Mouse (Mus musculus) forebrain, embryonic 10.5 days (tissue): ENCODE data around the gene Avil. TPM values are rescaled to one million over a fixed set of nuclear protein-coding genes. Genes with fewer than 3 reads are reported as not detected.

Experiments
- DNase-seq: peaks from one replicate; pipeline ENCODE4 v3.0.0-alpha.2; 2017; ENCODE audit warnings: low spot score; ENCODE audit errors: extremely low spot score
- H3K27ac ChIP-seq: fragments of 300-500 bp; sonication (generic); 2 replicates; pipeline ENCODE4 v1.5.1; 2016; ENCODE audit warnings: mild to moderate bottlenecking
- H3K27me3 ChIP-seq: fragments of 300-500 bp; sonication (generic); 2 replicates; pipeline ENCODE4 v1.6.1; 2016; ENCODE audit warnings: mild to moderate bottlenecking; ENCODE audit not compliant: poor library complexity, severe bottlenecking
- H3K36me3 ChIP-seq: fragments of 300-500 bp; sonication (generic); replicated peaks from 2 replicates; pipeline ENCODE4 v1.6.1; 2016; ENCODE audit warnings: mild to moderate bottlenecking, moderate library complexity
- H3K4me1 ChIP-seq: fragments of 300-500 bp; sonication (generic); 2 replicates; pipeline ENCODE4 v1.6.1; 2016
- H3K4me3 ChIP-seq: fragments of 300-500 bp; sonication (generic); 2 replicates; pipeline ENCODE4 v1.5.1; 2016; ENCODE audit warnings: mild to moderate bottlenecking, moderate library complexity
- H3K9me3 ChIP-seq: fragments of 300-500 bp; sonication (generic); 2 replicates; pipeline ENCODE4 v1.6.1; 2016; ENCODE audit warnings: mild to moderate bottlenecking, moderate library complexity
- WGBS: fragments of 180-500 bp; shearing (Covaris S2); methylation state at CpG from one replicate; pipeline ENCODE4 v1.1.7; 2016; 5-methylcytosine and 5-hydroxymethylcytosine counted together
- polyA plus RNA-seq: library from polyadenylated mRNA; unstranded; fragments of >200 nt; fragmentation: Nextera tagmentation; extraction: Ambion mirVana; gene quantifications from 2 replicates; pipeline ENCODE4 v1.2.1, GENCODE M21; 2016

Gene Avil
- polyA plus RNA-seq = 0.06 and 0.10 TPM in 2 replicates

- no peaks in the 10 kb centered on the region for H3K27me3 ChIP-seq
- no peaks in the 10 kb centered on the region for H3K9me3 ChIP-seq
- no peak within 1 kb of the TSS for H3K4me3 ChIP-seq
- H3K36me3 ChIP-seq = peaks cover 48% of the 10 kb centered on the region
- no peak for DNase-seq
- no peak within 1 kb of the TSS for H3K27ac ChIP-seq
- WGBS = 93% methylated on average over 5 of the region's 5 CpGs
- peaks cover 10% of the 10 kb centered on the region for H3K4me1 ChIP-seq
These were observed at the start of gene Avil for GRCm38 (mm10) chr10:127000529-127000928. Avil (plus strand) TSS chr10:127000709.

GRCm38 (mm10) chr10:126952375-126952774, 48.1 kb upstream of the Avil start:
- Histone ChIP-seq H3K27me3 (peaks cover 13% of the 10 kb centered on the region), H3K36me3 (no peaks in the 10 kb centered on the region), H3K27ac (no peak overlapping the region), H3K9me3 (no peaks in the 10 kb centered on the region), H3K4me3 (no peak overlapping the region), H3K4me1 (peaks cover 22% of the 10 kb centered on the region)
- 85% methylated on average over 1 of the region's 1 CpGs for WGBS
- no peak for DNase-seq

- 89% methylated on average over 3 of the region's 3 CpGs for WGBS
- H3K27me3 ChIP-seq = peaks cover 13% of the 10 kb centered on the region
- H3K36me3 ChIP-seq = no peaks in the 10 kb centered on the region
- H3K4me3 ChIP-seq = no peak overlapping the region
- no peaks in the 10 kb centered on the region for H3K9me3 ChIP-seq
- no peak for DNase-seq
- H3K4me1 ChIP-seq = peaks cover 29% of the 10 kb centered on the region
- H3K27ac ChIP-seq = no peak overlapping the region
These were observed 47.5 kb upstream of the Avil start for GRCm38 (mm10) chr10:126953029-126953471.

- no peak for DNase-seq
- WGBS = 6% methylated on average over 15 of the region's 15 CpGs
- Histone ChIP-seq H3K27me3 (peaks cover 38% of the 10 kb centered on the region), H3K36me3 (no peaks in the 10 kb centered on the region), H3K27ac (peak overlapping the region; percentile 90), H3K4me1 (peaks cover 34% of the 10 kb centered on the region), H3K9me3 (no peaks in the 10 kb centered on the region), H3K4me3 (peak overlapping the region; percentile 37)
These were observed 43.7 kb upstream of the Avil start for GRCm38 (mm10) chr10:126956692-126957358.

- WGBS = 2% methylated on average over 25 of the region's 25 CpGs
These were observed 43.0 kb upstream of the Avil start for GRCm38 (mm10) chr10:126957359-126958107.

GRCm38 (mm10) chr10:126960496-126960895, 40.0 kb upstream of the Avil start:
- Histone ChIP-seq H3K4me3 (no peak overlapping the region), H3K27me3 (peaks cover 38% of the 10 kb centered on the region), H3K9me3 (peaks cover 3% of the 10 kb centered on the region; the same call in 1 of the 2 replicates), H3K27ac (peak overlapping the region; percentile 40; the same call in 1 of the 2 replicates), H3K4me1 (peaks cover 54% of the 10 kb centered on the region), H3K36me3 (no peaks in the 10 kb centered on the region)
- WGBS = 83% methylated on average over 8 of the region's 8 CpGs
- no peak for DNase-seq

More at GRCm38 (mm10) chr10:126957359-126958107, 43.0 kb upstream of the Avil start:
- Histone ChIP-seq H3K9me3 (no peaks in the 10 kb centered on the region), H3K27ac (peak overlapping the region; percentile 90), H3K27me3 (peaks cover 38% of the 10 kb centered on the region), H3K36me3 (no peaks in the 10 kb centered on the region), H3K4me1 (peaks cover 42% of the 10 kb centered on the region), H3K4me3 (peak overlapping the region; percentile 37)
- DNase-seq = peak; percentile 79

- H3K36me3 ChIP-seq = no peaks in the 10 kb centered on the region
- H3K4me1 ChIP-seq = peaks cover 50% of the 10 kb centered on the region
- no peak for DNase-seq
- WGBS = 72% methylated on average over 10 of the region's 10 CpGs
- peak overlapping the region; percentile 83 for H3K27ac ChIP-seq
- H3K9me3 ChIP-seq = peaks cover 3% of the 10 kb centered on the region; the same call in 1 of the 2 replicates
- H3K4me3 ChIP-seq = peak overlapping the region; percentile 20; the same call in 1 of the 2 replicates
- peaks cover 26% of the 10 kb centered on the region for H3K27me3 ChIP-seq
These were observed 38.8 kb upstream of the Avil start for GRCm38 (mm10) chr10:126961757-126962156.

GRCm38 (mm10) chr10:126962271-126962965, 38.1 kb upstream of the Avil start:
- Histone ChIP-seq H3K4me3 (peak overlapping the region; percentile 20), H3K27ac (peak overlapping the region; percentile 83)
- WGBS = 30% methylated on average over 15 of the region's 15 CpGs

GRCm38 (mm10) chr10:126962966-126963330, 37.6 kb upstream of the Avil start:
- Histone ChIP-seq H3K9me3 (peaks cover 3% of the 10 kb centered on the region; the same call in 1 of the 2 replicates), H3K4me1 (peaks cover 38% of the 10 kb centered on the region), H3K4me3 (no peak overlapping the region), H3K36me3 (no peaks in the 10 kb centered on the region), H3K27me3 (peaks cover 25% of the 10 kb centered on the region), H3K27ac (peak overlapping the region; percentile 83; the same call in 1 of the 2 replicates)
- no peak for DNase-seq
- 55% methylated on average over 6 of the region's 6 CpGs for WGBS

More at GRCm38 (mm10) chr10:126962271-126962965, 38.1 kb upstream of the Avil start:
- DNase-seq = peak; percentile 69
- H3K9me3 ChIP-seq = peaks cover 3% of the 10 kb centered on the region; the same call in 1 of the 2 replicates
- peaks cover 43% of the 10 kb centered on the region for H3K4me1 ChIP-seq
- H3K36me3 ChIP-seq = no peaks in the 10 kb centered on the region
- H3K27me3 ChIP-seq = peaks cover 25% of the 10 kb centered on the region

- whole genome bisulfite sequencing = 85% methylated on average over 8 of the region's 8 CpGs
- no peak overlapping the region for H3K27ac ChIP-seq
- H3K36me3 ChIP-seq = no peaks in the 10 kb centered on the region
- no peak for DNase-seq
- H3K27me3 ChIP-seq = peaks cover 22% of the 10 kb centered on the region
- peaks cover 3% of the 10 kb centered on the region; the same call in 1 of the 2 replicates for H3K9me3 ChIP-seq
- no peak overlapping the region for H3K4me3 ChIP-seq
- peaks cover 37% of the 10 kb centered on the region for H3K4me1 ChIP-seq
These were observed 36.7 kb upstream of the Avil start for GRCm38 (mm10) chr10:126963821-126964220.

GRCm38 (mm10) chr10:126971363-126972050, 29.0 kb upstream of the Avil start:
- Histone ChIP-seq H3K4me1 (peaks cover 34% of the 10 kb centered on the region), H3K27me3 (peaks cover 3% of the 10 kb centered on the region; the same call in 1 of the 2 replicates), H3K36me3 (no peaks in the 10 kb centered on the region), H3K4me3 (peak overlapping the region; percentile 35), H3K9me3 (no peaks in the 10 kb centered on the region), H3K27ac (peak overlapping the region; percentile 79)
- no peak for DNase-seq
- WGBS = 4% methylated on average over 12 of the region's 12 CpGs
